Mouse (Mus musculus) midbrain, embryonic 14.5 days (tissue): ENCODE data around the gene BC028528. TPM values are rescaled to one million over a fixed set of nuclear protein-coding genes. Genes with fewer than 3 reads are reported as not detected.
A peak's percentile ranks its signal among the peaks of the same experiment; 100 is the strongest.
"Not testable (repeated sequence)": the region's sequence is repeated elsewhere in the genome, so short reads cannot be mapped to it uniquely, and the experiment has no call there.

ENCODE experiments used
- ATAC-seq: fragments of 200-750 bp; cut with Nextera tagmentation; 2 replicates; pipeline ENCODE4 v1.8.0; 2017; ENCODE audit warnings: moderate number of reproducible peaks, moderate library complexity; ENCODE audit not compliant: low FRiP score, low TSS enrichment
- DNase-seq: peaks from one replicate; pipeline ENCODE4 v3.0.0-alpha.2; 2015
- H3K27ac ChIP-seq: fragments of 300-500 bp; sonication (generic); replicated peaks from 2 replicates; pipeline ENCODE4 v1.5.1; 2014; ENCODE audit warnings: mild to moderate bottlenecking, low read depth, low read length, moderate library complexity
- H3K27me3 ChIP-seq: fragments of 300-500 bp; sonication (generic); 2 replicates; pipeline ENCODE4 v1.6.1; 2014; ENCODE audit warnings: low read length, control low read depth, mixed read lengths; ENCODE audit not compliant: control insufficient read depth, insufficient read depth
- H3K36me3 ChIP-seq: fragments of 300-500 bp; sonication (generic); 2 replicates; pipeline ENCODE4 v1.6.1; 2014; ENCODE audit warnings: low read length, control low read depth; ENCODE audit not compliant: control insufficient read depth, insufficient read depth
- H3K4me1 ChIP-seq: fragments of 300-500 bp; sonication (generic); 2 replicates; pipeline ENCODE4 v1.6.1; 2014; ENCODE audit warnings: mild to moderate bottlenecking, antibody characterized with exemption, low read length, control low read depth; ENCODE audit not compliant: control insufficient read depth, insufficient read depth
- H3K4me2 ChIP-seq: fragments of 300-500 bp; sonication (generic); 2 replicates; pipeline ENCODE4 v1.6.1; 2014; ENCODE audit warnings: mild to moderate bottlenecking, low read length, moderate library complexity
- H3K4me3 ChIP-seq: fragments of 300-500 bp; sonication (generic); replicated peaks from 2 replicates; pipeline ENCODE4 v1.5.1; 2014; ENCODE audit warnings: low read depth, low read length
- H3K9ac ChIP-seq: fragments of 300-500 bp; sonication (generic); replicated peaks from 2 replicates; pipeline ENCODE4 v1.6.1; 2014; ENCODE audit warnings: mild to moderate bottlenecking, low read length, moderate library complexity
- H3K9me3 ChIP-seq: fragments of 300-500 bp; sonication (generic); 2 replicates; pipeline ENCODE4 v1.6.1; 2016; ENCODE audit warnings: low read length, control low read depth, mixed read lengths; ENCODE audit not compliant: control insufficient read depth
- WGBS: fragments of 180-500 bp; shearing (Covaris S2); extraction: QIAGEN DNeasy Blood & Tissue Kit; methylation state at CpG from one replicate; pipeline ENCODE4 v1.1.7; 2014; 5-methylcytosine and 5-hydroxymethylcytosine counted together
- polyA plus RNA-seq: library from polyadenylated mRNA; unstranded; fragments of >200 nt; fragmentation: Nextera tagmentation; extraction: Ambion mirVana; gene quantifications from 2 replicates; pipeline ENCODE4 v1.2.1, GENCODE M21; 2014

BC028528 gene
- polyA plus RNA-seq, 1 experiment from 2014 or later: 14.9 TPM

DNA sequence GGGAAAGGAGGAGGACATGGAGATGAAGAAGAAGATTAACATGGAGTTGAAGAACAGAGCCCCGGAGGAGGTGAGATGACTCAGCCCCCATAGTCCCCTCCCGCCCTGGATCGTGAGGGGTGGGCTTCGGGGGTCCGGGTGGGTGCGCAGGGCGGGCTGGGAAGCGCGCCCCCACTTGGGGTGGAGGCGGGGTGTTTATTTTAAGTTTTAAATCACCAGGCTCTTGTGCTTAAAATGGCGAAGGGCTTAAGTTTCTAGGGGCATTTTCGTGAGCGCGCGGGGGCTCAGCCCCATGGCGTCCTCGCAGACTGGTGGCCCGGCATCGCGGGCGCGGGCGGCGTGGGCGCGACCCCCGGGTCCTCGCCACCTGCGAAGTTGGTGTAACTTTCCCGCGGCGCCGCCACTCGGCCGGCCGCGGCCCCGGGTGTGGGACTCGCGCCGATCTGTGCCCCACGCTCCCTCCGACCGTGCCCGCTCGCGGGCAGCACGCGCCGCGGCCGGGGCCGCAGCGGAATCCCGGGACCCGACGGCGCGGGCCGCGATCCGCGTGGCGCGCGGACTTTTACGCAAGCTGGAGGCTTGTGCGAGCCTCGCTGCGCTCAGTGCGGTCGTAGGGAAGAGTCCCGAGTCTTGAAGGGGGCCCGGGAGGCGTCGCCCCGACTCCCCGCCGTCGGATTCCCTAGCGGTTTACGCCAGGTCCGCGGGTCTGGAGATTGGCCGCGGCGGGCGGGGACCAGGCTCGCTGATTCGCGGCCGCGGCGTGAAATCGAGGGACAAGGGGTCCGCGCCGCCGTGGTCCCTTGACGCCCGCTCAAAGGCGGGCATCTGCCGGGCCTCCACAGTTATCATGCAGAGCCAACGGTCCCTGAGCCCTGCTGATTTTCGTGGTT, 38.0 kb upstream of the BC028528 start:
- ATAC-seq: peak; percentile 44
- Histone ChIP-seq H3K4me3 (peak overlapping the region; percentile 64), H3K4me2 (peak overlapping the region; percentile 71), H3K27me3 (no peaks in the 10 kb centered on the region), H3K9me3 (no peaks in the 10 kb centered on the region), H3K36me3 (peaks cover 10% of the 10 kb centered on the region), H3K27ac (peak overlapping the region; percentile 86), H3K4me1 (peaks cover 10% of the 10 kb centered on the region), H3K9ac (peak overlapping the region; percentile 77)
- DNase-seq: peak; percentile 76
- under 1% methylated on average over 103 of the region's 105 CpGs for WGBS

DNA sequence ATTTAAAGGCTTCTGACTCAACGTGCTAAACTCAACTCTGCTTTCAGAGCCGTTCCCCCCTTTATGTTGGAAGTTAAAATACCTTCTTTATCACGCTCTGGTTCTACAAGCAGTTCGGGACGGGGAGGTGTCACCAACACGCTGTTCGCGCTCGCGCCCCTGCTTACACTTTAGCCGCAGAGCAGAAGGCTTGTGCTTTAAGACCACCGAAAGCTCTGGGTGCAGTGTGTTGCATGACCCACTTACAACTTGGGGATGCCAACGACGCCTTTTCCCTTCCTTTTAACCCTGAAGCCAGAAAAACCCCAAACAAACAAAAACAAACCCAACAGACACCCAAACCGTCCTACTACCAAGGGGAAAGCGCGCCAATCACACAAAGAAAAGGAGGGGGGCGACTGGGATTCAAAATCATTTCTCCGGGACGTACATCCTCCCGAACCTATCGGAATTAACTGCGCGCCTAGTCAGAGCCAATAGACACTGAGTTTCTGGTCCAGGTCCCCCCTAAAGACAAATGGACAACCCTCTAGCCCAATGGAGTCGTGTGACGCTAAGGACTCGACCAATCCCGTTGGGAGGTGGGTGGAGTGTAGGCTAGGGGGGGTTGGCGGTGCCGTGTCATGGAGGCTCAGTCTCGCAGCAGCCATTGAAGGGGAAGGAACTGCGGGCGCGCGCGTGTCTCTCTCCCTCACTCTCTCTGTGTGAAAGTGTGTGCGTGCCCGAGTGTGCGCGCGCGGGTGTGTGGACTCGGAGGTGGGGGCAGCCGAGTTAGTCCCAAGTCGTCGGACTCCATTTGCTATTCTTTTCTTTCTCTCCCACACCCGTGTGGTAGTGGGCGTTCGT, 37.1 kb upstream of the BC028528 start, which contains the start of gene Anp32e:
Gene Anp32e, plus strand, starts transcription at position 589 of the 846 bp plus-strand sequence.
- ATAC-seq (peak; percentile 100), DNase-seq (peak; percentile 99)
- peak within 1 kb of the TSS; percentile 64 for H3K4me3 ChIP-seq
- peak within 1 kb of the TSS; percentile 74 for H3K4me2 ChIP-seq
- H3K9me3 ChIP-seq: no peaks in the 10 kb centered on the region
- H3K36me3 ChIP-seq: peaks cover 1% of the 10 kb centered on the region; the same call in 1 of the 2 replicates
- H3K27ac ChIP-seq: peak within 1 kb of the TSS; percentile 86
- H3K4me1 ChIP-seq: peaks cover 10% of the 10 kb centered on the region
- no peaks in the 10 kb centered on the region for H3K27me3 ChIP-seq
- under 1% methylated on average over 49 of the region's 49 CpGs for WGBS
- peak within 1 kb of the TSS; percentile 77 for H3K9ac ChIP-seq

DNA sequence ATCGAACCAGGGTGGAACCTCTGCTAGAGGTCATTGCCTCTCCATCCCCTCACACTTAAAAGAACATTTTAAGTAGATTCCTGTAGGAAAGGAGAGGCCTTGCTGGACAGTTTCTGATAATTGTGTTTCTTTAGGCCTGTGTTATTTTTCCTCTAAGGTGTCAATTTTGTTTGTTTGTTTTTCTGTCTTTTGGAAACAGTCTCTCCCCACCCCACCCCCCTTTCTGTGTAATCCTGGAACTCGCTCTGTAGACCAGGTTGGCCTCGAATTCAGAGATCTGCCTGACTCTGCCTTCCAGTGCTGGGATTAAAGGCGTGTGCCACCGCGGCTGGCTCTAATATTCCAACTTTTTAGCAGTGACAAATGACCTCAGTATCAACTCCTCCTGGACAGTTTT, 36.5 kb upstream of the BC028528 start:
- ATAC-seq (no peak), DNase-seq (no peak)
- Histone ChIP-seq H3K9ac (no peak overlapping the region), H3K4me3 (peak overlapping the region; percentile 64), H3K4me1 (peaks cover 10% of the 10 kb centered on the region), H3K27me3 (no peaks in the 10 kb centered on the region), H3K27ac (peak overlapping the region; percentile 60), H3K9me3 (no peaks in the 10 kb centered on the region), H3K36me3 (no peaks in the 10 kb centered on the region), H3K4me2 (peak overlapping the region; percentile 74)
- WGBS: 76% methylated on average over 6 of the region's 6 CpGs

DNA sequence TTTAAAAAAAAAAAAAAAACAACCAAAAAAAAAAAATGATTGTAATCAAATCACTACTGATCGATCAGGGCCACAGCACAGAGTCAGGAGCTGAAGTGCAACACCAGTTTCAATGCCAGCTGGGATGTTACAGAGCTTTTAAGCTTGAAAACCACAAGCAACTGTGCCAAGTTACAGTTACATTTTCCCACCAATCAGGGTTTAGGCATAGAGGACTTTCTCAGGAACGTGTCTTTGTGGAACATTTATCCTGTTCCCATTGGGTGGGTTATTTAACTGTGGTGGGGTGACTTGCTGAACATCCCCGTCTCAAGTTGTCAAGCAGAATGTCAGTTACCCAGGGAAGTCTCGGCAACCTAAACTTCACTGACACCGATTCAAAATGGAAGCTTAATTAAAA, 33.3 kb upstream of the BC028528 start:
- Histone ChIP-seq H3K4me3 (no peak overlapping the region), H3K4me1 (no peaks in the 10 kb centered on the region; the same call in 1 of the 2 replicates), H3K4me2 (no peak overlapping the region), H3K36me3 (no peaks in the 10 kb centered on the region), H3K9me3 (no peaks in the 10 kb centered on the region), H3K27ac (no peak overlapping the region), H3K27me3 (no peaks in the 10 kb centered on the region), H3K9ac (no peak overlapping the region)
- ATAC-seq (no peak), DNase-seq (no peak)
- WGBS: 86% methylated on average over 5 of the region's 5 CpGs

DNA sequence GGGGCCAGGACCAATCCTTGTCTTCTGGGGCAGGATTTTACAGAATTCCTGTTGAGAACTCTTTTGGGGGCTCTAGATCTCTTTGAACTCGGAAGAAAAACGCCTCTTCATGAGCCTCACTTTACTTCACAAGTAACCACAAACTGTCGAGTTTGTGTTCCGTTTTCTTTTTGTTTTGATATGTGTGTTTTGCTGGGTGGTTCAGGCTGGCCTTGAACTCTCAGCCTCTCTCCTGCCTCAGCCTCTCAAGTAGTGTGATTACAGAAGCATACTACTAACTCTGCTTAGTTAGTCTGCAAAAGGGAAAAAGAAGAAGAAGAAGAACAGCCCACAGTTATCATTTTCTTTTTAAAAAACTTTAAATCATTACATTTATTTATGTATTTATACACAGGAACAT, 32.4 kb upstream of the BC028528 start:
- H3K36me3 ChIP-seq: no peaks in the 10 kb centered on the region
- WGBS: 79% methylated on average over 4 of the region's 4 CpGs
- no peak overlapping the region for H3K27ac ChIP-seq
- DNase-seq (no peak), ATAC-seq (no peak)
- no peak overlapping the region for H3K9ac ChIP-seq
- H3K4me2 ChIP-seq: no peak overlapping the region
- H3K4me3 ChIP-seq: no peak overlapping the region
- no peaks in the 10 kb centered on the region; the same call in 1 of the 2 replicates for H3K4me1 ChIP-seq
- H3K9me3 ChIP-seq: no peaks in the 10 kb centered on the region
- no peaks in the 10 kb centered on the region for H3K27me3 ChIP-seq

DNA sequence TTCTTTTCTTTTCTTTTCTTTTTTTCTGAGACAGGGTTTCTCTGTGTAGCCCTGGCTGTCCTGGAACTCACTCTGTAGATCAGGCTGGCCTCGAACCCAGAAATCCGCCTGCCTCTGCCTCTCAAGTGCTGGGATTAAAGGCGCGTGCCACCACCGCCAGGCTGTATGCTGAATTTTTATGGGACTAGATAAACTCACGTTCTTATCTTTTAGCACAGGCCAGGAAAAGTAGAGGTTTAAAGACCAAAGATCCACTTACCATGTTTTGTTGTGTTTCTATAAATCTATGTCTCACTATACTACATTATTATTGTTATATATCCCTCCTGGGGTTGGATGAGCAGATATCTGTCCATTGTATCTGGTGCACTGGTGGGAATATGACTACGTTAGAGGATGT, 31.6 kb upstream of the BC028528 start:
- not testable (repeated sequence) for DNase-seq
- WGBS: 92% methylated on average over 7 of the region's 7 CpGs

DNA sequence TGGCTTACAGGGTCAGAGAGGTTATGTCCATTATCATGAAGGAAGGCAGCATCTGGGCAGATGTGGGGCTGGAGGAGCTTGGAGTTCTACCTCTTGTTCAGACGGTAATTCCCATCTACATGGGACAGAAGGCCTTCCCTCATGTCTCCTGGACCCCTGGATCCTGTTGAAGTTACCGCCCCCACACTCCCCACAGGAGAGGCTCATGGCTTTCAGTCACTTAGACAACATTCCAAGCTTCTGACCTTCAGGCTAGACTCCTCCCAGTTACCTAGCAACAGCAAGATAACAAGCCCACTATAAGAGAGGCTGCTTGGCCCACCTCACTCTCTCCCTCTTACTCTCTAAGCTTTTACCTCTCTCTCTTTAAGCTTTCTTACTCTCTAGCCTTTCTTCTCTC, 28.7 kb upstream of the BC028528 start:
- not testable (repeated sequence) for H3K4me3 ChIP-seq, H3K27ac ChIP-seq, DNase-seq, H3K4me1 ChIP-seq, H3K36me3 ChIP-seq, ATAC-seq, H3K4me2 ChIP-seq, H3K27me3 ChIP-seq, H3K9ac ChIP-seq, H3K9me3 ChIP-seq
- WGBS: 51% methylated on average over 2 of the region's 2 CpGs

More for the DNA sequence above, 31.6 kb upstream of the BC028528 start:
- H3K4me1 ChIP-seq, H3K36me3 ChIP-seq, H3K27me3 ChIP-seq, H3K9ac ChIP-seq, ATAC-seq, H3K27ac ChIP-seq, H3K4me3 ChIP-seq, H3K4me2 ChIP-seq, H3K9me3 ChIP-seq: not testable (repeated sequence)

DNA sequence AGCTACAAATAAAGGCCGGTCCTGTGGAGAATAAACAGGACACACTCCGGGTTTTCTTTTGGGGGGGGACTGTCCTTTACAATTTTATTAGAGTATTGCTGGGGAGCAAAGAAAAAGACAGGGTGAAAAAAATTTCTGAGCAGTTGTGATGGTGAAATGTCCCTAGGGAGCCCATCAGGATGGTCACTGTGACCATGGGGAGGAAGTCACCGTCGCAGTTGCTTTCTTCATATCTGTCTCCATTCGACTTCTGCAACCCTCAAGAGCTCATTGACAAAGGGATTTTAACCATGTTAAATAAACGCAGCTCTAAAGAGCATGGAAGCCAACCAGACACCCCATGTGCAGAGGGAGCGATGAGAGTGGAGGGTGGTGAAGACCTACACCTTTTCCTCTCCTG, 25.0 kb upstream of the BC028528 start:
- DNase-seq: no peak
- H3K9me3 ChIP-seq: no peaks in the 10 kb centered on the region
- no peaks in the 10 kb centered on the region for H3K36me3 ChIP-seq
- no peak for ATAC-seq
- H3K4me3 ChIP-seq: no peak overlapping the region
- no peak overlapping the region for H3K4me2 ChIP-seq
- 77% methylated on average over 7 of the region's 7 CpGs for WGBS
- no peaks in the 10 kb centered on the region for H3K27me3 ChIP-seq
- no peaks in the 10 kb centered on the region for H3K4me1 ChIP-seq
- no peak overlapping the region for H3K9ac ChIP-seq
- H3K27ac ChIP-seq: no peak overlapping the region
